Mouse (Mus musculus): ENCODE measurements at regions not wholly inside any gene's neighbourhood (a gene's known extent, or its start where the extent isn't known, plus 50 kb on each side); places are given as distances from the start of the nearest gene placed in this dataset.

DNA sequence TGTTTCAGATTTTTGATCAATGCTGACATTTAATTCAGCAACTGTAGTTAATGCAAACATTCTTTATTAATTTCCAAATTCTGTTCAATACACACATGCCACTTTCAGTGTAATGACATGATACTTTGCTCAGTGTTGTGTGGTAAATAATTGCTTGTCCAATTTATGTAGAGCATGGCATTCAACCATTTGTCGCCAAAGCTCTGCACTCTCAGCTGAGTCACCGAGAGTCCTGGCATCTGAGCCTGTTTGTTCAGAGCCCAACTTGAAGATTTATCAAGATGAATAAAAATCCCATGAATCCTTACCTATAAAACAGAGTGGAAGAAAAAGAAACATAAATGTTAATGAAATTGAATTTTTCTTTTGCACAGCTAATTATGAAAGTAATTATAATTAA, 55.3 kb upstream of the Spag16 start:
- Histone ChIP-seq H3K9ac (ENCODE audit: low read depth, poor library complexity, severe bottlenecking) (no peak overlapping the region), H3K27ac (ENCODE audit: insufficient read depth, low read length) (no peak overlapping the region), H3K27me3 (ENCODE audit: control insufficient read depth, insufficient read depth, low read length, poor library complexity, severe bottlenecking) (no peaks in the 10 kb centered on the region), H3K36me3 (ENCODE audit: control insufficient read depth, insufficient read depth, low read length, poor library complexity, severe bottlenecking) (no peaks in the 10 kb centered on the region), H3K9me3 (replicated peaks; ENCODE audit: control insufficient read depth, insufficient read depth, low read length, poor library complexity, severe bottlenecking) (no peaks in the 10 kb centered on the region), H3K4me1 (ENCODE audit: control insufficient read depth, insufficient read depth, low read length) (no peaks in the 10 kb centered on the region), H3K4me3 (ENCODE audit: low read depth, low read length) (no peak overlapping the region)
- no peak for TF ChIP-seq POLR2A (IDR thresholded peaks at IDR 0.05; ENCODE audit: insufficient read depth, low read length)
- TF ChIP-seq CTCF (IDR thresholded peaks at IDR 0.05; ENCODE audit: low read depth, low read length), result no peak
- TF ChIP-seq EP300 (IDR thresholded peaks at IDR 0.05; ENCODE audit: insufficient read depth, low read depth, low read length), result no peak

DNA sequence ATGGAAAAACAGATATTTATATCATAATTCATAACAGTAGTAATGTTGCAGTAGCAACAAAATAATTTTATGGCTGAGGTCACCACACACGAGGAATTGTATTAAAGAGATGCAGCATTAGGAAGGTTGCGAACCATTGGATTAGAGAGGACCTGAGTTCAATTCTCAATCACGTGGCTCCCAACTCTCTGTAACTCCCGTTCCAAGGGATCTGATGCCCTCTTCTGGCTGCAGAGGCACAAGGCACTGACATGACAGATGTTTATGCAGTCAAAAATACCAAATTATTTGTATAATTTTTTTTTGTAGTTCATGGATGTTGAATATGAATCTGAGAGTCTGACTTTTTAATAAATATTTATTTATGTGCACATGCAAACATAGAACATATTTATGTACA, 51.2 kb upstream of the Spag16 start:
- H3K9me3 ChIP-seq (replicated peaks; ENCODE audit: control insufficient read depth, insufficient read depth, low read length, poor library complexity, severe bottlenecking), result no peaks in the 10 kb centered on the region
- no peak overlapping the region for H3K9ac ChIP-seq (ENCODE audit: low read depth, poor library complexity, severe bottlenecking)
- no peak overlapping the region for H3K27ac ChIP-seq (ENCODE audit: insufficient read depth, low read length)
- no peak for TF ChIP-seq POLR2A (IDR thresholded peaks at IDR 0.05; ENCODE audit: insufficient read depth, low read length)
- peak; percentile 41 for TF ChIP-seq CTCF (IDR thresholded peaks at IDR 0.05; ENCODE audit: low read depth, low read length)
- H3K4me3 ChIP-seq (ENCODE audit: low read depth, low read length), result no peak overlapping the region
- H3K36me3 ChIP-seq (ENCODE audit: control insufficient read depth, insufficient read depth, low read length, poor library complexity, severe bottlenecking), result no peaks in the 10 kb centered on the region
- H3K4me1 ChIP-seq (ENCODE audit: control insufficient read depth, insufficient read depth, low read length), result no peaks in the 10 kb centered on the region
- H3K27me3 ChIP-seq (ENCODE audit: control insufficient read depth, insufficient read depth, low read length, poor library complexity, severe bottlenecking), result no peaks in the 10 kb centered on the region
